Mouse (Mus musculus) liver, postnatal 0 days (tissue): ENCODE measurements around the gene Ercc1.

ENCODE experiments used
- CTCF ChIP-seq: sonication (generic); IDR thresholded peaks from 2 replicates; pipeline ENCODE4 v1.5.1; 2016; ENCODE audit warnings: antibody characterized with exemption, low read depth
- EP300 ChIP-seq: IDR thresholded peaks from 2 replicates; pipeline ENCODE4 v1.6.1; 2016; ENCODE audit warnings: antibody characterized with exemption, low read depth, mild to moderate bottlenecking

DNA sequence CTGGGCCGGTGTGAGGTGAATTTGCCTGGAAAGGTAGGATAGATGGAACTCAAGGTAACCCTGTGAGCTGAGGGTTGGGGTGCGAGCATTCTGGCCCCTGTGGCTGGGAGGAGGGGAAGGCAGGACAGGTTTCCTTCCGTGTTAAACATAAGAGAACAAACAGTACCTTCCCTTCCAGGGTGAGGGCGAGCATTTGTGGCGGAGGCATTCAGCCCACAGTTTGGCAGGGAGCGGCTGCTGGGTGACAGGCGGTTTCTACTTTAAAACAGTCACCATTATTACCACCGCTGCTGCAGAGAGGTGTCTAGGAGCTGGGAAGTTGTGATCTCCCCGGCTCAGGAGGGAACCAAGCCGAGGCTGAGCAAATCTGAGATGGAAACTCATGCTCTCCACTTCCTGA is 7.5 kb upstream of the Ercc1 start:
- no peak for TF ChIP-seq CTCF
- no peak for TF ChIP-seq EP300
